Mouse (Mus musculus): ENCODE data around the gene Cdc34.
A peak's percentile ranks its signal among the peaks of the same experiment; 100 is the strongest.

Cdc34 gene

GRCm38 (mm10) chr10:79705951-79706350 is 24.0 kb downstream of the Cdc34 start:
- peaks cover 74% of the 10 kb centered on the region for H3K4me1 ChIP-seq (replicated peaks; ENCODE audit: low read depth, low read length)
- H3K27me3 ChIP-seq (ENCODE audit: insufficient read depth, low read length) = no peaks in the 10 kb centered on the region

GRCm38 (mm10) chr10:79706406-79707094 is 24.6 kb downstream of the Cdc34 start:
- Histone ChIP-seq H3K9me3 (ENCODE audit: low read length) (no peaks in the 10 kb centered on the region), H3K27me3 (ENCODE audit: insufficient read depth, low read length) (no peaks in the 10 kb centered on the region), H3K36me3 (ENCODE audit: insufficient read depth, low read length) (peaks cover 65% of the 10 kb centered on the region), H3K4me3 (replicated peaks; ENCODE audit: low read length) (peak overlapping the region; percentile 96), H3K4me1 (replicated peaks; ENCODE audit: low read depth, low read length) (peaks cover 74% of the 10 kb centered on the region)
- TF ChIP-seq POU5F1 (IDR thresholded peaks at IDR 0.05; ENCODE audit: borderline replicate concordance, low read length) = no peak
- TF ChIP-seq CTCF (conservative IDR thresholded peaks at IDR 0.05; ENCODE audit: low read length) = no peak
- TF ChIP-seq NANOG (IDR thresholded peaks at IDR 0.05; ENCODE audit: borderline replicate concordance, low read length) = no peak

More at GRCm38 (mm10) chr10:79705951-79706350, 24.0 kb downstream of the Cdc34 start:
- peaks cover 59% of the 10 kb centered on the region for H3K36me3 ChIP-seq (ENCODE audit: insufficient read depth, low read length)
- no peaks in the 10 kb centered on the region for H3K9me3 ChIP-seq (ENCODE audit: low read length)
- TF ChIP-seq CTCF (conservative IDR thresholded peaks at IDR 0.05; ENCODE audit: low read length) (no peak), POU5F1 (IDR thresholded peaks at IDR 0.05; ENCODE audit: borderline replicate concordance, low read length) (no peak)
- H3K4me3 ChIP-seq (replicated peaks; ENCODE audit: low read length) = peak overlapping the region; percentile 96

GRCm38 (mm10) chr10:79707162-79707561 is 25.2 kb downstream of the Cdc34 start:
- TF ChIP-seq CTCF (conservative IDR thresholded peaks at IDR 0.05; ENCODE audit: low read length) = no peak
- TF ChIP-seq NANOG (IDR thresholded peaks at IDR 0.05; ENCODE audit: borderline replicate concordance, low read length) = no peak
- TF ChIP-seq POU5F1 (IDR thresholded peaks at IDR 0.05; ENCODE audit: borderline replicate concordance, low read length) = no peak

GRCm38 (mm10) chr10:79707759-79708158 is 25.8 kb downstream of the Cdc34 start:
- Histone ChIP-seq H3K4me1 (replicated peaks; ENCODE audit: low read depth, low read length) (peaks cover 81% of the 10 kb centered on the region), H3K27me3 (ENCODE audit: insufficient read depth, low read length) (no peaks in the 10 kb centered on the region), H3K4me3 (replicated peaks; ENCODE audit: low read length) (peak overlapping the region; percentile 96), H3K9me3 (ENCODE audit: low read length) (no peaks in the 10 kb centered on the region), H3K36me3 (ENCODE audit: insufficient read depth, low read length) (peaks cover 74% of the 10 kb centered on the region)
- TF ChIP-seq NANOG (IDR thresholded peaks at IDR 0.05; ENCODE audit: borderline replicate concordance, low read length) (no peak), CTCF (conservative IDR thresholded peaks at IDR 0.05; ENCODE audit: low read length) (no peak), POU5F1 (IDR thresholded peaks at IDR 0.05; ENCODE audit: borderline replicate concordance, low read length) (no peak)

More at GRCm38 (mm10) chr10:79707162-79707561, 25.2 kb downstream of the Cdc34 start:
- Histone ChIP-seq H3K4me1 (replicated peaks; ENCODE audit: low read depth, low read length) (peaks cover 77% of the 10 kb centered on the region), H3K36me3 (ENCODE audit: insufficient read depth, low read length) (peaks cover 71% of the 10 kb centered on the region), H3K27me3 (ENCODE audit: insufficient read depth, low read length) (no peaks in the 10 kb centered on the region), H3K9me3 (ENCODE audit: low read length) (no peaks in the 10 kb centered on the region), H3K4me3 (replicated peaks; ENCODE audit: low read length) (peak overlapping the region; percentile 96)

DNA sequence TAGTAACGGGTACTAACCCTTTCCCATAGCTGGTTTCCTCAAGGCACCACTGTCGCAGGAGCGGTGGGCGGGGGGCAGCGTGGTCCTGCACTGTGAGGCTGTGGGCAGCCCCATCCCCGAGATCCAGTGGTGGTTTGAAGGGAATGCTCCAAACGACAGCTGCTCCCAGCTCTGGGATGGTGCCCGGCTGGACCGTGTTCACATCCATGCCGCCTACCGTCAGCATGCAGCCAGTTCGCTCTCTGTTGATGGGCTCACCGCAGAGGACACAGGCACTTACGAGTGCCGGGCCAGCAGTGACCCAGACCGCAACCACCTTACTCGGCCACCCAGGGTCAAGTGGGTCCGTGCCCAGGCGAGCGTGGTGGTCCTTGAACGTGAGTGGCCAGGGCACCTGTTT is 26.7 kb downstream of the Cdc34 start:
- Histone ChIP-seq H3K4me3 (replicated peaks; ENCODE audit: low read length) (peak overlapping the region; percentile 63), H3K9me3 (ENCODE audit: low read length) (no peaks in the 10 kb centered on the region), H3K36me3 (ENCODE audit: insufficient read depth, low read length) (peaks cover 76% of the 10 kb centered on the region), H3K4me1 (replicated peaks; ENCODE audit: low read depth, low read length) (peaks cover 85% of the 10 kb centered on the region), H3K27me3 (ENCODE audit: insufficient read depth, low read length) (no peaks in the 10 kb centered on the region)
- TF ChIP-seq NANOG (IDR thresholded peaks at IDR 0.05; ENCODE audit: borderline replicate concordance, low read length) (no peak), POU5F1 (IDR thresholded peaks at IDR 0.05; ENCODE audit: borderline replicate concordance, low read length) (no peak), CTCF (conservative IDR thresholded peaks at IDR 0.05; ENCODE audit: low read length) (no peak)

GRCm38 (mm10) chr10:79709307-79709706 is 27.3 kb downstream of the Cdc34 start:
- Histone ChIP-seq H3K27me3 (ENCODE audit: insufficient read depth, low read length) (no peaks in the 10 kb centered on the region), H3K9me3 (ENCODE audit: low read length) (no peaks in the 10 kb centered on the region), H3K4me1 (replicated peaks; ENCODE audit: low read depth, low read length) (peaks cover 83% of the 10 kb centered on the region), H3K4me3 (replicated peaks; ENCODE audit: low read length) (peak overlapping the region; percentile 63), H3K36me3 (ENCODE audit: insufficient read depth, low read length) (peaks cover 76% of the 10 kb centered on the region)
- TF ChIP-seq POU5F1 (IDR thresholded peaks at IDR 0.05; ENCODE audit: borderline replicate concordance, low read length) = no peak
- TF ChIP-seq CTCF (conservative IDR thresholded peaks at IDR 0.05; ENCODE audit: low read length) = no peak
- no peak for TF ChIP-seq NANOG (IDR thresholded peaks at IDR 0.05; ENCODE audit: borderline replicate concordance, low read length)

DNA sequence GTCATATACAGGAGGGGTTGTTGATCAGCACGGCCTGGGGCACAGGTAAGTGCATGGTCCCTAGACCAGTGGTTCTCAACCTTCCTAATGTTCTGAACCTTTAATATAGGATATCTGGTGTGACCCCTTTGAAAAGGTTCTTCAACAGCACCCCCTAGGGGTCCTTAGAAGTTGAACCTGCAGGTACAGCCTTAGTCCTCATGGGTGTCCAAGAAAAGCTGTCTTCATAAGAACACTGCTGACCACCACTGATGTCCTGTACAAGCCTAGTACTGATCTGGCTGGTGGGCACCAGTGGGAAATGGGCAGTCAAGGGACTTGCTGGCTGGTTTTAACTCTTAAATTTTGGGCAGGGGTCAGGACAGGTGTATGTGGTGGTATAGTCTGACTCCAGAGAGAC is 30.0 kb downstream of the Cdc34 start:
- H3K4me3 ChIP-seq (replicated peaks; ENCODE audit: low read length) = no peak overlapping the region
- TF ChIP-seq CTCF (conservative IDR thresholded peaks at IDR 0.05; ENCODE audit: low read length) (peak; percentile 40), POU5F1 (IDR thresholded peaks at IDR 0.05; ENCODE audit: borderline replicate concordance, low read length) (no peak), NANOG (IDR thresholded peaks at IDR 0.05; ENCODE audit: borderline replicate concordance, low read length) (no peak)
- peaks cover 55% of the 10 kb centered on the region for H3K36me3 ChIP-seq (ENCODE audit: insufficient read depth, low read length)
- H3K9me3 ChIP-seq (ENCODE audit: low read length) = no peaks in the 10 kb centered on the region
- H3K4me1 ChIP-seq (replicated peaks; ENCODE audit: low read depth, low read length) = peaks cover 68% of the 10 kb centered on the region
- H3K27me3 ChIP-seq (ENCODE audit: insufficient read depth, low read length) = peaks cover 21% of the 10 kb centered on the region

- H3K36me3 ChIP-seq (ENCODE audit: insufficient read depth, low read length) = peaks cover 49% of the 10 kb centered on the region
- no peak for TF ChIP-seq POU5F1 (IDR thresholded peaks at IDR 0.05; ENCODE audit: borderline replicate concordance, low read length)
- no peak for TF ChIP-seq NANOG (IDR thresholded peaks at IDR 0.05; ENCODE audit: borderline replicate concordance, low read length)
- peak; percentile 88 for TF ChIP-seq CTCF (conservative IDR thresholded peaks at IDR 0.05; ENCODE audit: low read length)
- H3K4me3 ChIP-seq (replicated peaks; ENCODE audit: low read length) = no peak overlapping the region
- peaks cover 68% of the 10 kb centered on the region for H3K4me1 ChIP-seq (replicated peaks; ENCODE audit: low read depth, low read length)
- peaks cover 27% of the 10 kb centered on the region for H3K27me3 ChIP-seq (ENCODE audit: insufficient read depth, low read length)
- no peaks in the 10 kb centered on the region for H3K9me3 ChIP-seq (ENCODE audit: low read length)
Measured at GRCm38 (mm10) chr10:79712499-79713126, 30.6 kb downstream of the Cdc34 start.
